Mouse (Mus musculus): ENCODE results near the gene Car9.

DNA sequence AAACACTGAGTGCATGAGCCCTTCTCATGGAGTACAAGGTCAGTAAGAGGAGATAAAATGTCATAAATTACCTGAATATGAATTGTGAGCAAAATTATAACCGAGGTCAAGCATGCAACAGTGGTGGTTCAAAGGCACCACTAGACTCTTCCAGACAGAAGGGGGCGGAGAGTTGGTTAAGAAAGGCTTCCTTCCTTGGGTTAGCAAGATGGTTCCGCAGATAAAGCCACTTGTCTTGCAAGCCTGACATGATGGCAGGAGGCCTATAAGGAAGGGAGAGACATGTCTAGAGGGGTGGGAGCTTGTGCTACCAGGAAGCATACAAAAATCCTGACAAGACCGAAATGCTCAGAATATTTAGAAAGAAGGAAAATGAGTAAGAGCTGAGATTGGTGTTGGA is 2.5 kb upstream of the Car9 start:
- TF ChIP-seq POLR2A (IDR thresholded peaks at IDR 0.05; ENCODE audit: low read depth, low read length) (no peak), CTCF (IDR thresholded peaks at IDR 0.05; ENCODE audit: borderline replicate concordance, insufficient read depth, low read length) (no peak)
